Mouse (Mus musculus): ENCODE results near the gene Prkd1. TPM values are rescaled to one million over a fixed set of nuclear protein-coding genes. Genes with fewer than 3 reads are reported as not detected.

Prkd1 gene
- total RNA-seq, 1 experiment from 2014 or later: not detected

GRCm38 (mm10) chr12:50588137-50588761 lies 60.6 kb downstream of the Prkd1 start:
- no peak for ATAC-seq (replicated peaks; ENCODE audit: insufficient number of reproducible peaks, low FRiP score, low TSS enrichment, poor library complexity, severe bottlenecking)

GRCm38 (mm10) chr12:50565198-50565597 lies 83.7 kb downstream of the Prkd1 start:
- no peak for ATAC-seq (replicated peaks; ENCODE audit: insufficient number of reproducible peaks, low FRiP score, low TSS enrichment, poor library complexity, severe bottlenecking)

GRCm38 (mm10) chr12:50560536-50560935 lies 88.4 kb downstream of the Prkd1 start:
- no peak for ATAC-seq (replicated peaks; ENCODE audit: insufficient number of reproducible peaks, low FRiP score, low TSS enrichment, poor library complexity, severe bottlenecking)

- ATAC-seq (replicated peaks; ENCODE audit: insufficient number of reproducible peaks, low FRiP score, low TSS enrichment, poor library complexity, severe bottlenecking): no peak
Measured at GRCm38 (mm10) chr12:50558231-50558630, 90.7 kb downstream of the Prkd1 start.

DNA sequence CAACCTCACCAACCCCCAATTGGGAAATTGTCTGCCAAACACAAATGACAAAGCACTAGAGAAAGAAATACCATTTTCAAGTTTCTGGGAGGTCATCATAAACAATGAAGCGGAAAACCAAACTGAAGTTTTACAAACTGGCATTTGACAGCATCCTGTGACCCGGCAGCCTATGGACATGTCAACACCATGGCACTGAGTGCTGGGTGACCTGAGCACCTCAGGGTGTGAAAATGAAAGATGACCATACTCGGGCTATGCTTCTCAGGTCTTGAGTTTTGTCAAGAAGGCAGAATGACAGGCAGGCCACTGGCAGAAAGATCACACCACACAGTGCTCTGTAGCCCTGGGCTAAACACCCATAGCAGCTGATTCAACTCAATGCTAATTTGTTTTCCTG lies 94.7 kb downstream of the Prkd1 start:
- ATAC-seq (replicated peaks; ENCODE audit: insufficient number of reproducible peaks, low FRiP score, low TSS enrichment, poor library complexity, severe bottlenecking): no peak

- ATAC-seq (replicated peaks; ENCODE audit: insufficient number of reproducible peaks, low FRiP score, low TSS enrichment, poor library complexity, severe bottlenecking): no peak
Measured at GRCm38 (mm10) chr12:50549860-50550555, 98.9 kb downstream of the Prkd1 start.

GRCm38 (mm10) chr12:50546394-50546793 lies 102.5 kb downstream of the Prkd1 start:
- no peak for ATAC-seq (replicated peaks; ENCODE audit: insufficient number of reproducible peaks, low FRiP score, low TSS enrichment, poor library complexity, severe bottlenecking)

DNA sequence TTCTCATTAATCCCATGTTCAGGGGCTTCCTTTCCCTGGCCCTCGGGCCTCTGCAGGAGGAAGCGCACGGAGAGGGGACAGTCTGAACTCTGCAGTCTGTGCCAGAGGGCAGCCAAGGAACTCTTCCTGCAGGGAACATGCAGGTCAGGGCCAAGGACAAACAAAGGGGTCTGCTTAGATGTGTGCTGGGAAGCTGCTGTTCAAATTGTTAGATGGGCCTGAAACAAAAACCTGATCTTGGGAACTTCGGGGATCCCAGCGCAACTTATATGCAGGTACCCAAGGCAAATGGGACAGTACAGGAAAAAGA lies 103.3 kb downstream of the Prkd1 start:
- no peak for ATAC-seq (replicated peaks; ENCODE audit: insufficient number of reproducible peaks, low FRiP score, low TSS enrichment, poor library complexity, severe bottlenecking)

GRCm38 (mm10) chr12:50544855-50545609 lies 103.9 kb downstream of the Prkd1 start:
- no peak for ATAC-seq (replicated peaks; ENCODE audit: insufficient number of reproducible peaks, low FRiP score, low TSS enrichment, poor library complexity, severe bottlenecking)

DNA sequence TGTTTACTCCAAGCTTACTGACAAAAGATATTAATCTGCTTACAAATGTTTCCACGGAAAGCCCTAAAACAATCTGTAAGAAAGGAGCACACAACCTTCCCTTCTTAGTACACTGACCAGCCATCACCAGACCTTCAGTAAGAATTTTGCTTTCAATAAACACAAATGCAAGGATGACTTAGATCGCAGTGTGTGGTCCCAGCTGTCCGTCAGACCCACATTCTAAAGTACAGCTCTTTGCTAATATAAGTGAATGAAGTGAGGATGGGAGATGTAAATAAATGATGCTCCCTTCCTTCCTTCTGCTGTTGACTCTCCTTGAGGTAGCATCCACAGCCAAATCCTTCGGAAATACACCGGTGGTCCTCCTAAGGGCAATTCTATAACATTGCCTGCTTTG lies 108.1 kb downstream of the Prkd1 start:
- ATAC-seq (replicated peaks; ENCODE audit: insufficient number of reproducible peaks, low FRiP score, low TSS enrichment, poor library complexity, severe bottlenecking): no peak

DNA sequence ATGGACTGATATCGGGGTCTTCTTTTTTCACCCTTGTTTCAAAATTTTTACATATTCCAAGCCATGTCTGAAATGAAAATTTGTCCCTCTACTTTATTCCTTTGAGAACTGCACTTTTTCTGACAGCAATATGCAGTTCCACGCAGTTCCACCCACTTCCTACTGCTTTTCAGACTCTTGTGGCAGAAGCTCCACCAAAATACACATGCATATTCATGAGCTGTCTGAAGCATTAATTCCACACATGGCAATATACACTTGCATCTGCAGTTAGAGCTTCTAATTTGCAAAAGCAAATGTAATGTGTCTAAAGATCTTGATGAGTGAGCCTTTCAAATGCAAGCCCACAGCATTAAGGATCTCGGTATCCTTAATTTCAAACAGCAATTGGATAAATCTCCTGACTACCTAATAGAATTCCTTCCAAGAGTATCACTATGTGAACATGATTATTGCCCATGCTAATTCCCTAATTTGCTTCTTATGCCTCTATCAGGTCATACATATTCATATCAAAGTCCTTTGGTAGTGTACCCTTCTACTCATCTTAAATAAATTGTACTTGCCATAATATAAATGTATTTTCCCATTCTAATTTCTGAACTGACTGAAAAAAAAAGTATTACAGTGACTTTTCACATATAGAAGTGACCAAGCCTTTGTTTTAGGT lies 110.5 kb downstream of the Prkd1 start:
- ATAC-seq (replicated peaks; ENCODE audit: insufficient number of reproducible peaks, low FRiP score, low TSS enrichment, poor library complexity, severe bottlenecking): no peak

DNA sequence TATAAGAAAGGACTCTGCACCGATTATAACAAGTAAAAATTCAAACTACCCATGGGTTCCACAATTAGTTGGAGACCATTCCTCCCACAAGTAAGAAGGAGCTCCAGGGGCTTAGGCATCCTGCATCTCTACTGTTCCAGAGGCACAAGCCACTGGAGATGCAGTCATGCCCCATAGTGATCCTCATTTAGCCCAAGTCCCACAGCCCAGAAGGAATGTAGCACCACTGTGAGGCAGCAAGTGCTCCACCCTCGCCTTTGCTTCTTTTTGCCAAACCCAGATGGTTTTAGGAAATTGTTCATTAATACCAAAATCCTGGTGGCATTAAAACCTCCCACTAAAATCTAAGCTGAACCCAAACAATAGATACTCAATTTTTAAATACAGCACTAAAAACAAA lies 111.1 kb downstream of the Prkd1 start:
- no peak for ATAC-seq (replicated peaks; ENCODE audit: insufficient number of reproducible peaks, low FRiP score, low TSS enrichment, poor library complexity, severe bottlenecking)

- ATAC-seq (replicated peaks; ENCODE audit: insufficient number of reproducible peaks, low FRiP score, low TSS enrichment, poor library complexity, severe bottlenecking): no peak
Measured at GRCm38 (mm10) chr12:50537006-50537405, 111.9 kb downstream of the Prkd1 start.

DNA sequence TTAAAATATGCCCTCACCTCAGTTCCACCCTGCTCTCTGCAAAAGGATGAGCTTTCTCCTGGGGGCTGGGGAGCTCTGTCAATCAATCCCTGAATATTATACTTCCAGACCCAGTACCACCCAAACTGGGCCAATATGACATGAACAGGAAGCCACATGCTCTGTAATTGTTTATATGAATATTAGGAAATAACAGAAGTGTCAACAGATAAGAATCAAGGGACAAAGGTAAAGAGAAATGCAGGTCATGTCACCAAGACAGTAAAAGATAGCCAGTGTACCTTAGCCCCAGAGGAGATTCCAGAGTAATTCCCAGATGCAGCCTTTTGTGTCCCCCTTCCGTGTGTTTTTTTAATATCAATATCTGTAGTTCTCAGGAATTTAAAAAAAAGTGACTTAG lies 120.3 kb downstream of the Prkd1 start:
- ATAC-seq (replicated peaks; ENCODE audit: insufficient number of reproducible peaks, low FRiP score, low TSS enrichment, poor library complexity, severe bottlenecking): no peak

GRCm38 (mm10) chr12:50524061-50524460 lies 124.8 kb downstream of the Prkd1 start:
- no peak for ATAC-seq (replicated peaks; ENCODE audit: insufficient number of reproducible peaks, low FRiP score, low TSS enrichment, poor library complexity, severe bottlenecking)

DNA sequence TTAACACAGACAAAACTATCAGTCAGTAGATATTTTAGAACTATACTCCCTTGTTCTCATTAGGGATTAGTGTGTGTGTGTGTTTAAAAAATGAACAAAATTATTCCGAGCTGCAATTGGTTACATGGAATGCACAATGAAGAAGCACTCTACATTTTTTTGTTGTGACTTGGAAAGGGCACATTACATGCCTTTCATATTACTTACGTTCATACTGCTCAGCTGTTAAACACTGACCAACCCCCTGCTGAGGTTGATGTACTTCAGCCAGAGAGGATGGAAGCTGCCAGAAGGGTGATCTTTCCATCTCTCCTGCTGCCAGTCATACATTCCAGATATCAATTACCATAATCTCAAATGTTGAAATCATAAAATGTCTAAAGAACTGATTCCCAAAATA lies 134.4 kb downstream of the Prkd1 start:
- no peak for ATAC-seq (replicated peaks; ENCODE audit: insufficient number of reproducible peaks, low FRiP score, low TSS enrichment, poor library complexity, severe bottlenecking)

DNA sequence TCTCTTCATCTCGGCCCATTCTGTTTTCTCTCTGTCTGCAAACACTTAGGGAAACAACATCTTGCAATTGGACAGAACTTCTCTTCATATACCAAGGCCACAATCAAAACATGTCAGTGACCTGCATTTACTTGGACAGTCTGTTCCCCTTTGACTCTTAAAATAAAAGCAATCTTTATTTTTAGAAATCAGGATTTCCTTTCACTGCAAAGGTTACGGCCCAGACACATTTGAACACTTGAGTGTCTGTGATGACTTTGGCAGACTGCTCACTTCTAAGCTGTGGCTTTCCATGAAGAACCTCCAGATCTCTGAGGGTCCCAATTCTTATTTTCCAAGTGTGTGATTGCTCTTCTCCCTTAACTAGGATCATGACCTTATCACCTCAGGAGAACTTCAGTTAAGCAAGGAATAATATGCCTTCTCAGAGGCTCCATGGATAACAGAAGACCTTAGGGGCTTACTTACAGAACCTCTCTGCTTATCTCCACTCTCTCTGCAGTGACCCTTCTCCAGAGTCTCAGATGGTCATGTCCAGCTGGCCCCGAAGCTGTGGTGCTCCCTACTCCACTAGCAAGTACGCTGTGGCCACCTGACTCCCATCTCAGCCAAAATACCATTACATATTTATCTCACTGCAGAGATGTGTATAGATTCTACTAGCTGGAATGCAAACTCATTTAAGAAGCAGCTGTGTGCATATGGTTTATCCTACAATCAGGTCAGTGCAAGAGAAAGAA lies 137.2 kb downstream of the Prkd1 start:
- ATAC-seq (replicated peaks; ENCODE audit: insufficient number of reproducible peaks, low FRiP score, low TSS enrichment, poor library complexity, severe bottlenecking): no peak

- ATAC-seq (replicated peaks; ENCODE audit: insufficient number of reproducible peaks, low FRiP score, low TSS enrichment, poor library complexity, severe bottlenecking): no peak
Measured at GRCm38 (mm10) chr12:50508762-50509161, 140.1 kb downstream of the Prkd1 start.

All from monocyte, adult 5-6 weeks (primary cell).